Mouse (Mus musculus) limb, embryonic 15.5 days (tissue): Measurements from ENCODE around the gene Wdr78. TPM values are rescaled to one million over a fixed set of nuclear protein-coding genes. Genes with fewer than 3 reads are reported as not detected.

ENCODE experiments used
- ATAC-seq: fragments of 200-750 bp; cut with Nextera tagmentation; 2 replicates; pipeline ENCODE4 v1.8.0; 2017; ENCODE audit warnings: low read depth, moderate TSS enrichment; ENCODE audit not compliant: insufficient number of reproducible peaks, low FRiP score, low TSS enrichment
- H3K27ac ChIP-seq: fragments of 300-500 bp; sonication (generic); 2 replicates; pipeline ENCODE4 v1.5.1; 2015; ENCODE audit warnings: moderate library complexity, mild to moderate bottlenecking, inconsistent platforms
- H3K27me3 ChIP-seq: fragments of 300-500 bp; sonication (generic); 2 replicates; pipeline ENCODE4 v1.6.1; 2015; ENCODE audit warnings: inconsistent platforms
- H3K36me3 ChIP-seq: fragments of 300-500 bp; sonication (generic); 2 replicates; pipeline ENCODE4 v1.6.1; 2015; ENCODE audit warnings: inconsistent platforms
- H3K4me1 ChIP-seq: fragments of 300-500 bp; sonication (generic); 2 replicates; pipeline ENCODE4 v1.6.1; 2015; ENCODE audit warnings: inconsistent platforms
- H3K4me2 ChIP-seq: fragments of 300-500 bp; sonication (generic); 2 replicates; pipeline ENCODE4 v1.6.1; 2015; ENCODE audit warnings: mild to moderate bottlenecking, inconsistent platforms
- H3K4me3 ChIP-seq: fragments of 300-500 bp; sonication (generic); 2 replicates; pipeline ENCODE4 v1.5.1; 2015; ENCODE audit warnings: mild to moderate bottlenecking, inconsistent platforms
- H3K9ac ChIP-seq: fragments of 300-500 bp; sonication (generic); 2 replicates; pipeline ENCODE4 v1.6.1; 2015; ENCODE audit warnings: inconsistent platforms
- H3K9me3 ChIP-seq: fragments of 300-500 bp; sonication (generic); 2 replicates; pipeline ENCODE4 v1.6.1; 2016; ENCODE audit warnings: inconsistent platforms
- WGBS: fragments of 180-500 bp; shearing (Covaris S2); methylation state at CpG from one replicate; pipeline ENCODE4 v1.1.7; 2015; 5-methylcytosine and 5-hydroxymethylcytosine counted together
- polyA plus RNA-seq: library from polyadenylated mRNA; unstranded; fragments of >200 nt; fragmentation: Nextera tagmentation; extraction: Ambion mirVana; gene quantifications from 2 replicates; pipeline ENCODE4 v1.2.1, GENCODE M21; 2015

The Wdr78 gene
- polyA plus RNA-seq, result 3.5 and 4.2 TPM in 2 replicates

DNA sequence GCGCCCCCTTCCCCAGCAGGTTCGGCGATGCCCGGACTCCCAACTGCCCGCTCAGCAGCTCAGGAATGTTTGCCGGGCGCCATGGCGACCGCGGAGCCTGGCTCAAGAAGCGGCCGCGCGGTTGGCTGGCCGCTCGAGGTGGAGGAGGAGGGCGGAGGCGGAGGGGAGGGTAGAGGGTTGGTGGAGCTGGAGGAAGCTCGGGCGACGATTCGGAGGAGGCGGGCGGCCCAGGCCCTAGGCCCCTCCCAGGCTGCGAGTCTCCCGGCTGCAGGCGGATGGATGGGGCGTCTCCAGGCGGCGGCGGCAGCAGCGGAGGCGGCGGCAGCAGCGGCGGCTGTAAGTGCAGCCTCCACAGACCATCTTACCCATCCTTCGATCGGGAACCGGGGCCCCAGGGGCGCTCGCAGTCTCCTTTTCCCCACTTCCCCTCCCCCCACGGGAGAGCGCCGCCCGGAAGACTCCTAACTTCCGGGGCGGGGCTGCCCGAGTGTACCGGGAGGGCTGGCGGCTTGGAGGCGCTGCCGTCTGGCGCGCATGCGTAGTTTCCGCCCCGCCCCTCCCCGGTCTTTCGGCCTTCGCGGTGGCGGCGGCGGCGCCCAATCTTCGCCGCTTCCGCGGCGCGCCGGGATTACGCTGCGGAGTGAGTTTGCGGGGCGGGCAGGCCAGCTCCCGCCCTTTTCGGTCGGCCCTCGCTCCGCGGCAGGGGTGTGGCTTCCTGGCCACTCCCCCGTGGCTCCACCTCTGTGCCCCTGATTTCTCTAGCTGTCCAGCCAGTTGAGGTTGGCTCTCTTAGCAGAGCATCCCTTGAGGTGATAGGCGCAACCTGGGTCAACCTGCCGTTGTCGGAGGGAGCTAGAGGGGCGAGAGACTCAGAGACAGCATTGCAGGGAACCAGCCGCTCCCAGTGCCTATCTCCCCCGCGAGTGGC lies at the start of gene Wdr78, which contains the start of gene Mier1:
Gene Wdr78 (minus strand): TSS at position 372 of the 928 bp plus-strand sequence.
Gene Mier1 (plus strand): TSS at position 207 of the 928 bp plus-strand sequence.
- peak within 1 kb of the TSS; percentile 82 for H3K9ac ChIP-seq
- peaks cover 24% of the 10 kb centered on the region for H3K4me1 ChIP-seq
- peak within 1 kb of the TSS; percentile 84 for H3K4me3 ChIP-seq
- H3K27me3 ChIP-seq, result no peaks in the 10 kb centered on the region
- H3K36me3 ChIP-seq, result 0 out of 2 replicates have a peak, but pooled peaks cover 4% of the 10 kb centered on the region
- WGBS, result under 1% methylated on average over 74 of the region's 90 CpGs
- peak; percentile 100 for ATAC-seq
- H3K9me3 ChIP-seq, result no peaks in the 10 kb centered on the region
- peak within 1 kb of the TSS; percentile 69 for H3K4me2 ChIP-seq
- peak within 1 kb of the TSS; percentile 100 for H3K27ac ChIP-seq

DNA sequence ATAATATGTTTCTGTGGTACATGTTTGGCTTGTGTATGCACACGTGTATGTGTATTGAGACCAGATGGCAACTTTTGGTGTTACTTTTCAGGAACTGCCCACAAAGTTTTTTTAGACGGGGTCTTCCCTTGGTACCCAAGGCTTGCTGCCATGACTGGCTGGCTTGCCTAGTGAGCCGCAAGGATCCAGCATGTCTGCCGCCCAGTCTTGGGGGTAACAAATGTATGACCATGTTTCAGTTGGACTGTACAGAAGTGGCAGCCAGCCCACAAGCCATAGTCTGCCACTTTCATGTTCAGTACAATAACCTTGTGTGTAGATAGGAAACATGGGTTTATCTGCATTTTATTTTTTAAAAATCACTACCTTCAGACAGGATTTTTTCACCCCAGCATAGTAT lies 44.4 kb upstream of the Wdr78 start:
- Histone ChIP-seq H3K27me3 (no peaks in the 10 kb centered on the region), H3K9ac (no peak overlapping the region), H3K4me3 (no peak overlapping the region), H3K36me3 (peaks cover 60% of the 10 kb centered on the region), H3K9me3 (no peaks in the 10 kb centered on the region), H3K4me2 (no peak overlapping the region), H3K27ac (no peak overlapping the region), H3K4me1 (no peaks in the 10 kb centered on the region)
- 87% methylated on average over 4 of the region's 4 CpGs for WGBS
- no peak for ATAC-seq

DNA sequence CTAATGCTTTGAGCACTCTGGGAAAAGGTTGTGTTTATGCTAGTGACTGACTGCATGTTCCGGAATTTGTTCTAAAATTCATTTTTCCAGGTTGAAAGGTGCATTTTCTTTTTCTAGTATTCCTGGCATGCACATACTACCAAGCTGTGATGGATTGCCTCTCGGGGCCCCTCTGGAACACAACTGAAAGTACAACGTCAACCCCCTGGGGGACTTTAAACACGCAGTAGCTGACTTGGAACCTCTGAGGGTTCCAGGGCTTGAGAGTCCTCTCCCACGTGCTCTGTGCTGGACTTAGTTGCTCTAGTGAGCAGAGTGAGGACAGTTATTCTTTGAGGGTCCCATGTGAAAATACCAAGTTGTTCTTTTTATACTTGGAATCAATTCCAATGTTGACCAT lies 37.6 kb upstream of the Wdr78 start:
- Histone ChIP-seq H3K27me3 (no peaks in the 10 kb centered on the region), H3K27ac (no peak overlapping the region), H3K9me3 (no peaks in the 10 kb centered on the region), H3K4me2 (no peak overlapping the region), H3K36me3 (peaks cover 66% of the 10 kb centered on the region), H3K4me1 (no peaks in the 10 kb centered on the region), H3K4me3 (no peak overlapping the region), H3K9ac (no peak overlapping the region)
- 76% methylated on average over 5 of the region's 5 CpGs for WGBS
- ATAC-seq, result no peak

DNA sequence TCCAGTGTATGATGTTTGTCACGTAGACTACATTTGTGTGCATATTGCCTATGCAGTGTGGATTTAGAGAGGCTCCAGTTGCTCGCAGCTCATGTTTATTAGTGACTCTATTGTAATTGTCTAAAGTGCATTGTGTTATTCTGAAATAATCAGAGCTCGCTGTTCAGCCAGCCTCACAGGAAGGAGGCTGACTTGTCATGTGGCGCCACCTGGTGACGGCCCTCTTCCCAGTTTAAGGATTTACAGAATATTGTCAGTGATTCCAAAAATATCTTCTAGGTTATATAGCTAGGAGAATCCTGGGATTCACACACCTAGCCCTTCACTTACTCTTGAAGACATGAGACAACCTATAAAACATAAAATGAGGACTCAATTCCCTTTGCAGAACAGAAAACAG lies 32.0 kb upstream of the Wdr78 start:
- H3K9me3 ChIP-seq, result no peaks in the 10 kb centered on the region
- H3K9ac ChIP-seq, result no peak overlapping the region
- H3K27ac ChIP-seq, result no peak overlapping the region
- no peaks in the 10 kb centered on the region for H3K27me3 ChIP-seq
- ATAC-seq, result no peak
- WGBS, result 42% methylated on average over 5 of the region's 5 CpGs
- no peak overlapping the region for H3K4me3 ChIP-seq
- H3K4me1 ChIP-seq, result no peaks in the 10 kb centered on the region
- H3K36me3 ChIP-seq, result peaks cover 46% of the 10 kb centered on the region
- no peak overlapping the region for H3K4me2 ChIP-seq

DNA sequence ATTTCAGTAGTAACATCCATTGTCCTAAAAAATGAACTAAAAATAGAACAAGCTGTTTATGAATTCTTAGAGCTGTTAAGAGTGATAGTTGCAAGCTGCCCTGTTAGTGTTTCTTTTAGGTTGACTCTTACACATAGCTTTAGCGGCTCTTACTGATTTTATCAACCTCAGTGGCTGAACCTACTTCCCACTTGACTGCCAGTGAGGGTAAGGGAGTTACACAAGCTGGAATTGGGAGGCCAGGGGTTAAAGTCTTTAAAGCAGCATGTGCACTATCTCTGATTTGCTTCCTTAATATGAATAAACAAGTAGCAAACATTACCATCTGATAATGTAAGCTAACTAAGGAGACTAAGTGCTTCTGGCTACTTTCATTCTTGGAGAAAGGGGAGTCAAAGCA lies 22.6 kb upstream of the Wdr78 start:
- Histone ChIP-seq H3K4me1 (no peaks in the 10 kb centered on the region), H3K4me3 (no peak overlapping the region), H3K27me3 (no peaks in the 10 kb centered on the region), H3K27ac (no peak overlapping the region), H3K36me3 (peaks cover 30% of the 10 kb centered on the region), H3K4me2 (no peak overlapping the region), H3K9ac (no peak overlapping the region), H3K9me3 (no peaks in the 10 kb centered on the region)
- WGBS, result 85% methylated on average over 1 of the region's 1 CpGs
- ATAC-seq, result no peak

DNA sequence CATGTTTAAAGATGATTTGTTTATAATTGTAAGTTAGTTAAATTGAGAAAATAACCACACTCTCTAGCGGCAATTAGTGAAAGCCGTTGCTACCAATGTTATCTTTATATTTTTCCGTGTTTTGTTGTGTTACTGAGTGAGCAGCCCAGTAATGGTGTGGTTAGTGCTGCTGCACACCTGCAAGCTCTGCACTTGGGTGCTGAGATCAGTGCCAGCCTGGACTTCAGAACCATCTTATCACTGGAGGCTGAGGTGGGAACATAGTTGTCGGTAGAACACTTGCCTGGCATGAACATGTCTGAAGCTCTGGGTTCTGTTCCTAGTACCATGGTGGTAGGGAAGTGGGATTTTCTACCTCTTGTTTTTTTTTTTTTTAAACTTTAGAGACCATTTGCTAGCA lies 12.2 kb upstream of the Wdr78 start:
- H3K27me3 ChIP-seq, result no peaks in the 10 kb centered on the region
- H3K4me3 ChIP-seq, result no peak overlapping the region
- no peak overlapping the region for H3K4me2 ChIP-seq
- H3K36me3 ChIP-seq, result 0 out of 2 replicates have a peak, but pooled peaks cover 6% of the 10 kb centered on the region
- WGBS, result 82% methylated on average over 4 of the region's 4 CpGs
- no peak overlapping the region for H3K27ac ChIP-seq
- H3K9ac ChIP-seq, result no peak overlapping the region
- peaks cover 5% of the 10 kb centered on the region; the same call in 1 of the 2 replicates for H3K4me1 ChIP-seq
- ATAC-seq, result no peak
- H3K9me3 ChIP-seq, result no peaks in the 10 kb centered on the region

- no peak overlapping the region for H3K4me3 ChIP-seq
- ATAC-seq, result no peak
- H3K27ac ChIP-seq, result no peak overlapping the region
- H3K4me1 ChIP-seq, result peaks cover 19% of the 10 kb centered on the region
- H3K4me2 ChIP-seq, result no peak overlapping the region
- no peaks in the 10 kb centered on the region for H3K36me3 ChIP-seq
- no peaks in the 10 kb centered on the region for H3K27me3 ChIP-seq
- no peaks in the 10 kb centered on the region for H3K9me3 ChIP-seq
- no peak overlapping the region for H3K9ac ChIP-seq
Measured at GRCm38 (mm10) chr4:103123606-103124005, 9.3 kb upstream of the Wdr78 start.

- Histone ChIP-seq H3K9me3 (no peaks in the 10 kb centered on the region), H3K36me3 (no peaks in the 10 kb centered on the region), H3K4me3 (no peak overlapping the region), H3K27ac (no peak overlapping the region), H3K4me1 (peaks cover 19% of the 10 kb centered on the region), H3K27me3 (no peaks in the 10 kb centered on the region), H3K4me2 (no peak overlapping the region), H3K9ac (no peak overlapping the region)
- WGBS, result 60% methylated on average over 2 of the region's 2 CpGs
- ATAC-seq, result no peak
Measured at GRCm38 (mm10) chr4:103123086-103123485, 8.7 kb upstream of the Wdr78 start.

GRCm38 (mm10) chr4:103120874-103121389 lies 6.6 kb upstream of the Wdr78 start:
- H3K27ac ChIP-seq, result no peak overlapping the region
- H3K36me3 ChIP-seq, result 0 out of 2 replicates have a peak, but pooled peaks cover 4% of the 10 kb centered on the region
- no peaks in the 10 kb centered on the region for H3K9me3 ChIP-seq
- ATAC-seq, result no peak
- H3K9ac ChIP-seq, result no peak overlapping the region
- H3K4me3 ChIP-seq, result peak overlapping the region; percentile 94; the same call in 1 of the 2 replicates
- peaks cover 19% of the 10 kb centered on the region for H3K4me1 ChIP-seq
- H3K27me3 ChIP-seq, result no peaks in the 10 kb centered on the region
- H3K4me2 ChIP-seq, result peak overlapping the region; percentile 53; the same call in 1 of the 2 replicates
- 86% methylated on average over 9 of the region's 9 CpGs for WGBS

GRCm38 (mm10) chr4:103120395-103120794 lies 6.0 kb upstream of the Wdr78 start:
- Histone ChIP-seq H3K9ac (no peak overlapping the region), H3K36me3 (0 out of 2 replicates have a peak, but pooled peaks cover 4% of the 10 kb centered on the region), H3K4me1 (peaks cover 22% of the 10 kb centered on the region), H3K4me3 (peak overlapping the region; percentile 94), H3K4me2 (peak overlapping the region; percentile 53), H3K27ac (no peak overlapping the region), H3K27me3 (no peaks in the 10 kb centered on the region), H3K9me3 (no peaks in the 10 kb centered on the region)
- WGBS, result 29% methylated on average over 3 of the region's 3 CpGs
- ATAC-seq, result no peak

DNA sequence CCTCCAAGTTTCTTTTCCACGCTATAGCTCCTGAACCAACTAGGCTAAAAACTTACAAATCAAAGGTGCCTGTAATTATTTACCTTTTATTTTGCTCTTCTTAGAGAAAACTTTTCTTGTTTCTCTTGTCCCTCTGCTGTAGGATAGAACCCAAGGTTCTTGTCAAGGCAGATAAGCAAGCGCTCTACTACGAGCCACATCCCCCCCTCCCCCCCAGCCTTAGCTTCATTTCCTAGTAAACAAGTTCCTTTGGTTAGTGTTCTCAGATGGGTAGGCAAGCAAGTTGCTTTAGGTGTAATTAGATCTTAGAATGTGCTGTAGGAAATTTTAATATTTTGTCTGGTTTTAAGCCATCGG lies 5.7 kb upstream of the Wdr78 start:
- Histone ChIP-seq H3K4me3 (peak overlapping the region; percentile 94), H3K9me3 (no peaks in the 10 kb centered on the region), H3K4me2 (peak overlapping the region; percentile 53), H3K4me1 (peaks cover 26% of the 10 kb centered on the region), H3K27ac (peak overlapping the region; percentile 97), H3K9ac (peak overlapping the region; percentile 97), H3K36me3 (0 out of 2 replicates have a peak, but pooled peaks cover 4% of the 10 kb centered on the region), H3K27me3 (no peaks in the 10 kb centered on the region)
- WGBS, result 10% methylated on average over 4 of the region's 4 CpGs
- ATAC-seq, result no peak
